ENCODE assay signal across 13 mouse cellular contexts in genomic region chr1:86482761-86483160, GRCm38 (mm10). TPM values are rescaled to one million over a fixed set of nuclear protein-coding genes. Genes with fewer than 3 reads are reported as not detected.
DNase-seq lines count a peak whose midpoint lies in the region; ATAC-seq and TF ChIP-seq lines count a peak whose summit lies in the region.
"Had no signal": no experiment of that assay in that cellular context is flagged by ENCODE, and none has a peak within 500 bp of the region (broad histone marks: within the 10 kb centered on the region; RNA-seq: fewer than 3 reads in every experiment).

No protein-coding gene starts in this region.

- no peak for TF ChIP-seq EP300 in ES-Bruce4 (IDR thresholded peaks at IDR 0.05; ENCODE audit: insufficient read depth, low read depth, low read length)

- no peak for DNase-seq in kidney, postnatal 0 days (ENCODE audit: low spot score)
- DNase-seq in kidney, postnatal 4 days, result no peak
- peak; percentile 65 for DNase-seq in brain, embryonic 14.5 days (ENCODE audit: low read depth)
- no peak for DNase-seq in limb, embryonic 10.5 days (ENCODE audit: low spot score)
- DNase-seq in thymus, postnatal 14 days, result no peak
- no peak for DNase-seq in ovary, postnatal 14 days (ENCODE audit: low spot score)
- DNase-seq: adrenal gland, postnatal 10 days; gastrocnemius, postnatal 25 days; kidney, adult 11 months; right cerebral cortex, postnatal 4 days had no signal

- no peak for ATAC-seq in kidney, postnatal 0 days (replicated peaks; ENCODE audit: low FRiP score, low read depth)

- peak overlapping the region; percentile 47 for H3K27ac ChIP-seq in kidney, postnatal 0 days
- H3K27ac ChIP-seq in ES-Bruce4 (ENCODE audit: insufficient read depth, low read length), result no peak overlapping the region
- H3K27ac ChIP-seq in limb, embryonic 10.5 days, result peak overlapping the region; percentile 56; the same call in 1 of the 2 replicates

- H3K4me1 ChIP-seq in kidney, postnatal 0 days (replicated peaks; ENCODE audit: insufficient read depth, low read length), result peaks cover 10% of the 10 kb centered on the region; the same call in 1 of the 2 replicates
- peaks cover 3% of the 10 kb centered on the region for H3K4me1 ChIP-seq in ES-Bruce4 (ENCODE audit: control insufficient read depth, insufficient read depth, low read length)
- H3K4me1 ChIP-seq in limb, embryonic 10.5 days, result peaks cover 25% of the 10 kb centered on the region; the same call in 1 of the 2 replicates

- H3K27me3 ChIP-seq in kidney, postnatal 0 days (ENCODE audit: insufficient read depth, low read length), result no peaks in the 10 kb centered on the region
- H3K27me3 ChIP-seq in ES-Bruce4 (ENCODE audit: control insufficient read depth, insufficient read depth, low read length, poor library complexity, severe bottlenecking), result no peaks in the 10 kb centered on the region
- H3K27me3 ChIP-seq in limb, embryonic 10.5 days (ENCODE audit: low read depth, poor library complexity, severe bottlenecking), result no peaks in the 10 kb centered on the region

- no peak overlapping the region for H3K9ac ChIP-seq in kidney, postnatal 0 days (ENCODE audit: low read depth, low read length)
- H3K9ac ChIP-seq in ES-Bruce4 (ENCODE audit: low read depth, poor library complexity, severe bottlenecking), result 0 out of 2 replicates have a peak overlapping the region, but pooled peaks have one; percentile 36

- no peak for TF ChIP-seq CTCF in kidney, postnatal 0 days (IDR thresholded peaks at IDR 0.05; ENCODE audit: low read depth)
- TF ChIP-seq CTCF in ES-Bruce4 (IDR thresholded peaks at IDR 0.05; ENCODE audit: low read depth, low read length), result no peak
- TF ChIP-seq CTCF in brain, embryonic 14.5 days (IDR thresholded peaks at IDR 0.05; ENCODE audit: borderline replicate concordance, extremely low read depth, insufficient read depth, insufficient read length), result no peak

- H3K9me3 ChIP-seq in kidney, postnatal 0 days (replicated peaks; ENCODE audit: low read length), result no peaks in the 10 kb centered on the region
- H3K9me3 ChIP-seq in ES-Bruce4 (replicated peaks; ENCODE audit: control insufficient read depth, insufficient read depth, low read length, poor library complexity, severe bottlenecking), result no peaks in the 10 kb centered on the region
- H3K9me3 ChIP-seq in limb, embryonic 10.5 days (replicated peaks), result no peaks in the 10 kb centered on the region

- TF ChIP-seq POLR2A in ES-Bruce4 (IDR thresholded peaks at IDR 0.05; ENCODE audit: insufficient read depth, low read length), result no peak
- no peak for TF ChIP-seq POLR2A in brain, embryonic 14.5 days (IDR thresholded peaks at IDR 0.05; ENCODE audit: borderline replicate concordance, extremely low read depth, insufficient read depth, insufficient read length, poor library complexity, severe bottlenecking)

- WGBS in kidney, postnatal 0 days, result 68% methylated on average over 1 of the region's 1 CpGs
- WGBS in limb, embryonic 10.5 days, result 35% methylated on average over 1 of the region's 1 CpGs

- H3K4me2 ChIP-seq in kidney, postnatal 0 days (ENCODE audit: low read length), result no peak overlapping the region

- no peaks in the 10 kb centered on the region for H3K36me3 ChIP-seq in kidney, postnatal 0 days (ENCODE audit: insufficient read depth, low read length)
- H3K36me3 ChIP-seq in ES-Bruce4 (ENCODE audit: control insufficient read depth, insufficient read depth, low read length, poor library complexity, severe bottlenecking), result no peaks in the 10 kb centered on the region
- no peaks in the 10 kb centered on the region for H3K36me3 ChIP-seq in limb, embryonic 10.5 days

- H3K4me3 ChIP-seq in kidney, postnatal 0 days (replicated peaks; ENCODE audit: low read depth, low read length), result no peak overlapping the region
- H3K4me3 ChIP-seq in ES-Bruce4 (ENCODE audit: low read depth, low read length), result no peak overlapping the region
- H3K4me3 ChIP-seq in limb, embryonic 10.5 days, result no peak overlapping the region

RNA-seq across cellular contexts. Expression of gene Ptma, which starts 43.8 kb away (rescaled TPM):
- polyA plus RNA-seq in kidney, postnatal 0 days (2015; fragmentation: Nextera tagmentation; extraction: Ambion mirVana), result 2,429 and 2,697 TPM in 2 replicates
- polyA plus RNA-seq in ES-Bruce4 (2011; ENCODE audit: insufficient read depth, insufficient read length, low read depth, missing spikeins), result 3,893 and 3,930 TPM in 2 replicates
- 1,831 and 2,420 TPM in 2 replicates for polyA plus RNA-seq in brain, embryonic 14.5 days (2012; rRNA removed)
- 3,283 and 3,422 TPM in 2 replicates for polyA plus RNA-seq in limb, embryonic 10.5 days (2016; fragmentation: Nextera tagmentation; extraction: Ambion mirVana)

RNA-seq across cellular contexts. Expression of gene Tex44, which starts 56.6 kb away (rescaled TPM):
- polyA plus RNA-seq in kidney, postnatal 0 days (2015; fragmentation: Nextera tagmentation; extraction: Ambion mirVana), result not detected in 2 replicates
- not detected in 2 replicates for polyA plus RNA-seq in ES-Bruce4 (2011; ENCODE audit: insufficient read depth, insufficient read length, low read depth, missing spikeins)
- not detected in 2 replicates for polyA plus RNA-seq in brain, embryonic 14.5 days (2012; rRNA removed)
- not detected in 2 replicates for polyA plus RNA-seq in limb, embryonic 10.5 days (2016; fragmentation: Nextera tagmentation; extraction: Ambion mirVana)
- polyA plus RNA-seq: heart, embryonic 16.5 days; liver, adult 2 months had no signal

RNA-seq across cellular contexts. Expression of gene Nmur1, which starts 56.7 kb away (rescaled TPM):
- not detected in 2 replicates for polyA plus RNA-seq in kidney, postnatal 0 days (2015; fragmentation: Nextera tagmentation; extraction: Ambion mirVana)
- not detected in 2 replicates for polyA plus RNA-seq in ES-Bruce4 (2011; ENCODE audit: insufficient read depth, insufficient read length, low read depth, missing spikeins)
- polyA plus RNA-seq in brain, embryonic 14.5 days (2012; rRNA removed), result 0.09 and 0.11 TPM in 2 replicates
- 0.15 and 0.24 TPM in 2 replicates for polyA plus RNA-seq in limb, embryonic 10.5 days (2016; fragmentation: Nextera tagmentation; extraction: Ambion mirVana)
- polyA plus RNA-seq: heart, embryonic 16.5 days; liver, adult 2 months had no signal
